Mouse (Mus musculus) bone marrow, adult 2 months (tissue): Measurements from ENCODE around the gene Aldh3a2. TPM values are rescaled to one million over a fixed set of nuclear protein-coding genes. Genes with fewer than 3 reads are reported as not detected.

Experiments
- H3K27ac ChIP-seq: fragments of 200-500 bp; 2 replicates; pipeline ENCODE4 v1.5.1; 2012; ENCODE audit warnings: low read depth, mild to moderate bottlenecking, control low read depth, inconsistent platforms, low read length; ENCODE audit not compliant: control insufficient read depth, poor library complexity, insufficient read depth
- H3K4me1 ChIP-seq: fragments of 200-500 bp; 2 replicates; pipeline ENCODE4 v1.6.1; 2011; ENCODE audit warnings: low read length; ENCODE audit not compliant: control insufficient read depth, insufficient read depth
- H3K4me3 ChIP-seq: fragments of 200-500 bp; replicated peaks from 2 replicates; pipeline ENCODE3; 2011; ENCODE audit warnings: mild to moderate bottlenecking, low read depth, low read length, control low read depth; ENCODE audit not compliant: control insufficient read depth
- CTCF ChIP-seq: fragments of 200-500 bp; IDR thresholded peaks from 2 replicates; pipeline ENCODE4 v1.5.1; 2011; ENCODE audit warnings: low read length, control low read depth; ENCODE audit not compliant: control insufficient read depth, insufficient read depth
- POLR2A ChIP-seq: fragments of 200-500 bp; IDR thresholded peaks from 2 replicates; pipeline ENCODE4 v1.6.1; 2011; ENCODE audit warnings: low read depth, mild to moderate bottlenecking, control low read depth, low read length, borderline replicate concordance; ENCODE audit not compliant: control insufficient read depth
- WGBS: fragments of 180-500 bp; shearing (Covaris S2); methylation state at CpG from one replicate; pipeline ENCODE4 v1.1.7; 2018; 5-methylcytosine and 5-hydroxymethylcytosine counted together
- polyA plus RNA-seq: library from polyadenylated mRNA; stranded (reverse); fragments of >200 nt; gene quantifications from 2 replicates; pipeline ENCODE4 v1.2.4, GENCODE M21; 2011; ENCODE audit warnings: low replicate concordance; ENCODE audit not compliant: missing spikeins, insufficient read depth, insufficient read length

Gene Aldh3a2
- polyA plus RNA-seq, 1 experiment, result 18.9 TPM

DNA sequence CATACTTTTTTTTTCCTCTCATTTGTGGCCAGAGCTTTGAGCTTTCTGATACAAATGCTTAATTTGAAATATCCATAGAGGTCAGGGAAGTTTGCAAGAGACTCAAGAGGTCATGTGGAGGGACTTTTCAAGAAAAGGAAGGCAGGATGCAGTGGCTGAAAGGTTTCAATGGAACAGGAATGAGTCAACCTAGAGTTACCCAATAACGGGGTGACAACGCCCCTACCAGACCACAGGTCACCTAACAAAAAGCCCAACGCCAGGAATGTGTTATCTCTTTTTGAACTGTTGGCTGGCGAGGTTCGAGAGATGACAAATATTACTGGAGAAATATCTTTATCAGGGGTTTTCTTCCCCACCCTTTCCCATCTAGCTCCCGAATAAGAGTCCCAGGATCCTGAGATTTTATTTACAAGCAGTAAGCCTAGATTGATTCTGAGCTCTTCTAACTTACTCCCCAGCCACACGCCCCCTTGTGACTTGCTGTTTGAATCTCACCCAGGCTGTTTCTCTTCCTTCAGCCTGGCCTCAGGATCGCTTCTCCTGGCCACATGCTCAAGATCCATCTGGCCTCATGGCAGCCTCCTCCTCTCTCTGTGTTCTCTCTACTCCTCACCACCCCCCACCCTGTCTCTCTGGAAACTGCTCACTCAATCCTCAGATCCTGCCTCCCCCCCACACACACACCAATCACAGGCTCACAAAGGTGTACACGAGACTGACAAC is 46.9 kb downstream of the Aldh3a2 start:
- no peaks in the 10 kb centered on the region; the same call in 1 of the 2 replicates for H3K4me1 ChIP-seq
- 0 out of 2 replicates have a peak, but pooled peaks have one; percentile 11 for TF ChIP-seq CTCF
- no peak for TF ChIP-seq POLR2A
- no peak overlapping the region for H3K27ac ChIP-seq
- no peak overlapping the region for H3K4me3 ChIP-seq
- WGBS, result 46% methylated on average over 9 of the region's 9 CpGs

DNA sequence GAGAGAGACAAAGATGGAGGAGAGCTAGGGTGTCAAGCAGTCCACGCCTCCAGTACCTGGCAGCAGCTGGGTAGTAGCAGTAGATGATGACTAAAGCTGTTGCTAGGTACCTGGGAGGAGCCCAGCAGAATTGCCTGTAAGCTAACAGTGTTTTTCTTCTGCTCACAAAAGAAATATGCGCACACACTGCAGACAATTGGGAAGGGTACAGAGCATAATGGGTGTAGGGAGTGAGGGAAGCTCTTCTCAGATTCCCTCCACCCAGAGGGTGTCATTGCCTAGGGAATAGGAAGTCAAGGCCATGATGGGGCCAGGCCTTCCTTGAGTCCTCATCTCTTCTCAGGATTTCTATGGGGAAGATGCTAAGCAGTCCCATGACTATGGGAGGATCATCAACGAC is 51.3 kb downstream of the Aldh3a2 start:
- Histone ChIP-seq H3K4me1 (no peaks in the 10 kb centered on the region), H3K4me3 (no peak overlapping the region), H3K27ac (no peak overlapping the region)
- no peak for TF ChIP-seq CTCF
- no peak for TF ChIP-seq POLR2A
- WGBS, result 84% methylated on average over 3 of the region's 3 CpGs

DNA sequence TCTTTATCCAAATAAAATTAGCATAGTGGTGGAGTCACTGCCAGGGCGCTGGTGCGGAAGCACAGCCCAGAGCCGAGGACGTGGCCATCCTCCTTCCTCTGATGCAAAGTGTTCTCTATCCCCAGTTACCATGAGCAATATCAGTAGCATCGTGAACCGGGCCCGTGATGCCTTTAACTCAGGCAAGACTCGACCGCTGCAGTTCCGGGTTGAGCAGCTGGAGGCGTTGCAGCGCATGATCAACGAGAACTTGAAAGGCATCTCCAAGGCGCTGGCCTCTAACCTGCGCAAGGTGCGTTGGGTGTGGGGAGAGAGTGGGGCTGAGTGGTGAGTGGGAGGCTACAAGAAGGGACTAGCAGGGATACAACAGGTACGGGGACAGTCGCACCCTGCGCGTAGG is 55.2 kb downstream of the Aldh3a2 start:
- 36% methylated on average over 20 of the region's 20 CpGs for WGBS
- Histone ChIP-seq H3K4me1 (no peaks in the 10 kb centered on the region), H3K4me3 (no peak overlapping the region), H3K27ac (no peak overlapping the region)
- no peak for TF ChIP-seq POLR2A
- TF ChIP-seq CTCF, result peak; percentile 11; the same call in 1 of the 2 replicates

DNA sequence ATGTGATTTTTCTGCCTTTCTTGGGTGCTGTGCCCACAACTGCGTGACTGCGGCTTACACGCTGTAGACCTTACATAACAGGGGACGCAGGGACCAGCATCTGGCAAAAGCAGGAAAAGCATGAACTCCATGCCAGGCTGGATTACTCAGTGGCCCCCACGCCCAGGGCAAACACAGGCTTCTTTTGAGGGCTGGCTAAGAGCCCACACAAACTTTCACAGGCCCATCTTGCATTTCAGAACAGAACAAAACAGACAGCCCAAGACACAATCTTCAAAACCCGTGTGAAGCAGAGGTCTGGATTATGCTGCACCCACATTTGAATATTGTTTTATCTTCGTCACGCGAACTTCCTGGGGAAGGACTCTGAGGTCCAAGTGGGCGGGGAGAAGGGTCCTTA is 58.9 kb downstream of the Aldh3a2 start:
- TF ChIP-seq POLR2A, result no peak
- no peak for TF ChIP-seq CTCF
- 32% methylated on average over 10 of the region's 10 CpGs for WGBS

DNA sequence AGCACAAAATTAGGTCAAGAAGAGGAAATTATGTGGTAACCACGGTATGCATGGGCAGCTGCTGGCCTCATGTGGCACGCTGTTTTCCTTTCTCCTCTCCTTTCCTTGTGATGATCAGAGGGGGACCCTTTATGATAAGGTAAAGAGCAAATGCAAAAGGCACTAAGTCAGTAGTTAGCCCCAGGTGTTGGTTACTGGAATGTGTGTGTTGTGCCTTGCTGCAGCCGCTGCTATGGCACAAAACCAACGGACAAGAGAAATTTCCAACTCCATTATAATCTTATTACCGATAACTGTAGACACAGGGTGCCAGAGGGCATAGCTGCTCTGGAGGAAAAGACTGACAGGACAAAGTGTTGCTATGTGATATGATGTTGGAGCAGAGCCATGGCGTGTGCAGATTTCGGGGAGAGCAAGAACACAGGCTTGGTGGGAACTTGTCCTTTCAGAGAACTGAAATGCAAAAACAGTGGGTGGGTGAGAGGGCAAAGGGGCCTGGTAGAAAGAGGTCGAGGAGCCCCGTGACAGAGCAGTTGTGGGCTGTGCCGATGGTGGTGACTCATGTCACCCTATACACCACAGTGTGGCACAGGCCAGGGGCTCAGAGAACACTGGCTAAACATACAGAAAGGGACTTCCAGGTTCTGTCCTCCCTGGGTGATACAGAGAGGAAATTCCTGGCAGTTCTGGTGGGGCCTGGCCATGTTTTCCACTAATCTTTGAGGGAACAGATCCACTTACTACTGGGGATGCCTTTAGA is 59.6 kb downstream of the Aldh3a2 start, which contains the start of gene Aldh3a1:
Gene Aldh3a1, plus strand, starts transcription at position 51 of the 760 bp plus-strand sequence.
- no peak for TF ChIP-seq POLR2A
- no peak for TF ChIP-seq CTCF
- no peaks in the 10 kb centered on the region for H3K4me1 ChIP-seq
- H3K27ac ChIP-seq, result no peak within 1 kb of the TSS
- H3K4me3 ChIP-seq, result no peak within 1 kb of the TSS
- WGBS, result 51% methylated on average over 10 of the region's 10 CpGs

More for the DNA sequence above, 58.9 kb downstream of the Aldh3a2 start:
- no peak overlapping the region for H3K27ac ChIP-seq
- no peaks in the 10 kb centered on the region for H3K4me1 ChIP-seq
- no peak overlapping the region for H3K4me3 ChIP-seq

DNA sequence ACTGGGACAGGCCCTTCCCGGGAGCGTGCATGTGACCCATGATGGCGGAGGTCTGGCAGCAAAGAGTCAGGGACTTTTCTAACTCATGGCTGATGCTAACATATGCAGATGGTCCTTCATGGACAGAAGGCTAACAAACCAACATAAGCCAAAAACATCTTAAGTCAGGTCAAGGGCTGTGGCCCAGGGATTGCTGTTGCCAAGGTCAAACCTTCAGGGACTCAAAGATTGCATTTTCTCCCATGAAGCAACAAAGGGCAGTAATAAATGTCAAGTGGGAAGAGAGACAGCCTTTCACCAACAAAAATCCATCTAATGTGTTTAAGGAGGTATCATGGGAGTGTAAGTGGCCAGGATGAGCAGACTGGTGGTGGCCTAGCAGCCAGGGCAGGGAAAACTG is 61.1 kb downstream of the Aldh3a2 start:
- Histone ChIP-seq H3K4me3 (no peak overlapping the region), H3K27ac (no peak overlapping the region), H3K4me1 (no peaks in the 10 kb centered on the region)
- 93% methylated on average over 3 of the region's 3 CpGs for WGBS
- TF ChIP-seq CTCF (no peak), POLR2A (no peak)

DNA sequence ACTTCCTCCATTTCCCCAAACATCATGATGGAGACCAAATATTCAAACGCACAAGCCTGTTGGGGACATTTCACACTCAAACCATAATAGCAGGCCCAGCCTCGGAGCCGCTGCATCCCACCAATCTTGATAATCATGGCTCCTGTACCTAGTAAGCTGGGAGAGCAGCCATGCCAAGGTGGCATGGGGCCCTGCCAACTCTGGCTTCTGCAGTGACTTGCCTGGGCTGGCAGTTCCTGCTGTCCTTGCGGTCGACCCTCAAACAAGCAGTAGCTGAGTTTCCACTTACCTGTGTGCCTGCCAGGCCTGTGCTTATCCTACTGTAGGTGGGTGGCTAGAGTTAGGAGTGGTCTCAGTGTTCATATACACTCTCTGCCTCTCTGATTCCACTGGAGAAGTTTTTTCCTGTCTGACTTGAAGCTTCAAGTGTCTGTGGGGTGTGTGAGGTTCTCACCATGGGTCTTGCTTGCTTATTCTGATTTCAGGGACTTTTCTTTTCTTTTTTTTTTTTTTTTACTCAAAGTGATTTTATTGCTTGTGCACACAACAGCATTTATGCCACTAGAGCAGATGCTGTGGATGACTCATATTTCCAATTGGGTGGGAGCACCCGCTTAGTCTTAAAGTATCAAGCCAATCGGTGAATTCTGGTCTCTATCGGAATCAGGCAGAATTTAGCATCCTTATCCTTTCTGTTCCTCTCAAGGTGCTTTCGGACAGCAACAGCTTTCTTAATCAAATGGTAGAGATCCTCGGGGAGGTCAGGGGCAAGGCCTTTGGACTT is 61.9 kb downstream of the Aldh3a2 start:
- TF ChIP-seq POLR2A (no peak), CTCF (no peak)
- Histone ChIP-seq H3K4me1 (no peaks in the 10 kb centered on the region), H3K27ac (no peak overlapping the region), H3K4me3 (no peak overlapping the region)
- 85% methylated on average over 10 of the region's 10 CpGs for WGBS

DNA sequence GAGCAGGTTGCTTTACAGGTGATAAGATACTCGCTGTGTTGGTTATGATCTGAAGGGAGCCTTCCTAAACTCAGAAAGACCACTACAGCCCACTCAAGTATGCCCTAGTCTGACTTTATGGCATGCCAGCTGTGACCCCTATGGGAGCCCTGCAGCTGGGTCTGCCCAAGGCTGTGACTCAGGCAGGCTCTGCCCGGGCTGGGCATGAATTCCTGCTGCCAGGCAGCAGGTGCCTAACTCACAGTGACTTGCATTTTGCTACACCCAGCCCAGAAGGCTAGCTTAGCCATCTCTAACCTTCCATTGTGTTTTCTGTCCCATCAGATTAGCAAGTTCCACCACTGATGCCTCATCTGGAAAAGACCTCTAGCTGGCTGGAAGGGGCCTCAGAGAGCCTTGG is 64.5 kb downstream of the Aldh3a2 start:
- no peak for TF ChIP-seq CTCF
- no peak for TF ChIP-seq POLR2A
- Histone ChIP-seq H3K4me1 (no peaks in the 10 kb centered on the region), H3K27ac (no peak overlapping the region), H3K4me3 (no peak overlapping the region)
- WGBS, result 47% methylated on average over 2 of the region's 2 CpGs
